Comparison of ENCODE assay signal across 21 mouse cellular contexts in genomic region chr2:17290709-17291108, GRCm38 (mm10).
DNase-seq lines count a peak whose midpoint lies in the region; ATAC-seq lines count a peak whose summit lies in the region.
"Had no signal": no experiment of that assay in that cellular context is flagged by ENCODE, and none has a peak within 500 bp of the region (broad histone marks: within the 10 kb centered on the region; RNA-seq: fewer than 3 reads in every experiment).

No protein-coding gene starts in this region.

- ATAC-seq in common myeloid progenitor, adult 5-6 weeks (replicated peaks; ENCODE audit: low read depth, poor library complexity, severe bottlenecking): peak; percentile 39; the same call in 1 of the 2 replicates
- ATAC-seq in megakaryocyte, adult 5-6 weeks (ENCODE audit: poor library complexity, severe bottlenecking): peak; percentile 52
- ATAC-seq: activated CD4-positive, CD25-positive, alpha-beta regulatory T cell, adult 4 months; CD4-positive, CD25-positive, alpha-beta regulatory T cell, adult 4 months; forebrain, embryonic 14.5 days; forebrain, embryonic 16.5 days; Patski had no signal

- peak; percentile 37 for DNase-seq in heart, adult 11 months
- no peak for DNase-seq in heart, postnatal 4 days
- DNase-seq in natural killer cell, adult 2 months (ENCODE audit: low spot score in 2 of 2): no peak
- DNase-seq in urinary bladder, postnatal 14 days (ENCODE audit: low spot score): no peak
- no peak for DNase-seq in kidney, postnatal 36 days
- DNase-seq: adrenal gland, postnatal 10 days; adrenal gland, postnatal 36 days; B cell, adult 2 months; cerebellum, adult 11-12 months; cerebellum, adult 2 months; cerebellum, adult 9-10 months; cerebellum, postnatal 10 days; cerebellum, postnatal 25 days; embryo, embryonic 11 days had no signal
